Mouse (Mus musculus): ENCODE measurements around the gene Dpf3. TPM values are rescaled to one million over a fixed set of nuclear protein-coding genes. Genes with fewer than 3 reads are reported as not detected.

The Dpf3 gene
- polyA plus RNA-seq, 1 experiment from 2014 or later = 8.6 TPM

Other genes starting within 250 kb of the Dpf3 start
- 26.1 and 27.3 TPM in 2 replicates for gene Dcaf4, start 32.8 kb upstream of the Dpf3 start, polyA plus RNA-seq (2015; fragmentation: Nextera tagmentation; extraction: Ambion mirVana)
- 11.3 and 11.7 TPM in 2 replicates for gene Zfyve1, start 109.5 kb upstream of the Dpf3 start, polyA plus RNA-seq (2015; fragmentation: Nextera tagmentation; extraction: Ambion mirVana)
- gene Rbm25, start 143.5 kb upstream of the Dpf3 start, polyA plus RNA-seq (2015; fragmentation: Nextera tagmentation; extraction: Ambion mirVana) = 219 and 237 TPM in 2 replicates
- gene Psen1, start 200.4 kb upstream of the Dpf3 start, polyA plus RNA-seq (2015; fragmentation: Nextera tagmentation; extraction: Ambion mirVana) = 82.5 and 85.1 TPM in 2 replicates